Mouse (Mus musculus): ENCODE measurements around the gene Zwilch. TPM values are rescaled to one million over a fixed set of nuclear protein-coding genes. Genes with fewer than 3 reads are reported as not detected.
"Not testable (repeated sequence)": the region's sequence is repeated elsewhere in the genome, so short reads cannot be mapped to it uniquely, and the experiment has no call there.

Zwilch gene
- polyA plus RNA-seq, 1 experiment, result 8.1 TPM

GRCm38 (mm10) chr9:64199897-64200296 lies 27.0 kb upstream of the Zwilch start:
- Histone ChIP-seq H3K4me1 (replicated peaks; ENCODE audit: control insufficient read depth, insufficient read depth, low read length) (no peaks in the 10 kb centered on the region), H3K27me3 (ENCODE audit: control insufficient read depth, insufficient read depth, low read length) (no peaks in the 10 kb centered on the region), H3K36me3 (ENCODE audit: control insufficient read depth, insufficient read depth, low read length) (no peaks in the 10 kb centered on the region), H3K27ac (ENCODE audit: control insufficient read depth, insufficient read depth, low read length) (no peak overlapping the region), H3K4me3 (ENCODE audit: control insufficient read depth, insufficient read depth, low read length) (no peak overlapping the region)
- 31% methylated on average over 2 of the region's 2 CpGs for WGBS
- TF ChIP-seq CTCF (IDR thresholded peaks at IDR 0.05; ENCODE audit: borderline replicate concordance, control insufficient read depth, extremely low read depth, insufficient read depth, low read length, poor library complexity) (no peak), POLR2A (IDR thresholded peaks at IDR 0.05; ENCODE audit: control insufficient read depth, extremely low read depth, insufficient read depth, low read length, poor library complexity) (no peak)
- no peak for DNase-seq

GRCm38 (mm10) chr9:64198763-64199418 lies 26.0 kb upstream of the Zwilch start:
- H3K4me1 ChIP-seq (replicated peaks; ENCODE audit: control insufficient read depth, insufficient read depth, low read length); H3K4me3 ChIP-seq (ENCODE audit: control insufficient read depth, insufficient read depth, low read length); H3K27me3 ChIP-seq (ENCODE audit: control insufficient read depth, insufficient read depth, low read length); DNase-seq; H3K27ac ChIP-seq (ENCODE audit: control insufficient read depth, insufficient read depth, low read length); H3K36me3 ChIP-seq (ENCODE audit: control insufficient read depth, insufficient read depth, low read length): not testable (repeated sequence)
- WGBS, result over 99% methylated on average over 7 of the region's 7 CpGs

GRCm38 (mm10) chr9:64198068-64198762 lies 25.3 kb upstream of the Zwilch start:
- Histone ChIP-seq H3K27me3 (ENCODE audit: control insufficient read depth, insufficient read depth, low read length) (no peaks in the 10 kb centered on the region), H3K27ac (ENCODE audit: control insufficient read depth, insufficient read depth, low read length) (no peak overlapping the region), H3K36me3 (ENCODE audit: control insufficient read depth, insufficient read depth, low read length) (peaks cover 4% of the 10 kb centered on the region; the same call in 1 of the 2 replicates), H3K4me1 (replicated peaks; ENCODE audit: control insufficient read depth, insufficient read depth, low read length) (no peaks in the 10 kb centered on the region), H3K4me3 (ENCODE audit: control insufficient read depth, insufficient read depth, low read length) (no peak overlapping the region)
- TF ChIP-seq POLR2A (IDR thresholded peaks at IDR 0.05; ENCODE audit: control insufficient read depth, extremely low read depth, insufficient read depth, low read length, poor library complexity), result no peak
- TF ChIP-seq CTCF (IDR thresholded peaks at IDR 0.05; ENCODE audit: borderline replicate concordance, control insufficient read depth, extremely low read depth, insufficient read depth, low read length, poor library complexity), result no peak
- no peak for DNase-seq
- 95% methylated on average over 5 of the region's 5 CpGs for WGBS

- no peak for DNase-seq
- Histone ChIP-seq H3K27me3 (ENCODE audit: control insufficient read depth, insufficient read depth, low read length) (no peaks in the 10 kb centered on the region), H3K36me3 (ENCODE audit: control insufficient read depth, insufficient read depth, low read length) (peaks cover 4% of the 10 kb centered on the region; the same call in 1 of the 2 replicates), H3K4me1 (replicated peaks; ENCODE audit: control insufficient read depth, insufficient read depth, low read length) (no peaks in the 10 kb centered on the region), H3K4me3 (ENCODE audit: control insufficient read depth, insufficient read depth, low read length) (no peak overlapping the region), H3K27ac (ENCODE audit: control insufficient read depth, insufficient read depth, low read length) (no peak overlapping the region)
- 95% methylated on average over 8 of the region's 8 CpGs for WGBS
- TF ChIP-seq POLR2A (IDR thresholded peaks at IDR 0.05; ENCODE audit: control insufficient read depth, extremely low read depth, insufficient read depth, low read length, poor library complexity) (no peak), CTCF (IDR thresholded peaks at IDR 0.05; ENCODE audit: borderline replicate concordance, control insufficient read depth, extremely low read depth, insufficient read depth, low read length, poor library complexity) (no peak)
These were observed 24.6 kb upstream of the Zwilch start for GRCm38 (mm10) chr9:64197524-64197923.

GRCm38 (mm10) chr9:64195554-64195953 lies 22.6 kb upstream of the Zwilch start:
- Histone ChIP-seq H3K4me3 (ENCODE audit: control insufficient read depth, insufficient read depth, low read length) (no peak overlapping the region), H3K4me1 (replicated peaks; ENCODE audit: control insufficient read depth, insufficient read depth, low read length) (no peaks in the 10 kb centered on the region), H3K27me3 (ENCODE audit: control insufficient read depth, insufficient read depth, low read length) (no peaks in the 10 kb centered on the region), H3K36me3 (ENCODE audit: control insufficient read depth, insufficient read depth, low read length) (peaks cover 4% of the 10 kb centered on the region; the same call in 1 of the 2 replicates), H3K27ac (ENCODE audit: control insufficient read depth, insufficient read depth, low read length) (no peak overlapping the region)
- TF ChIP-seq CTCF (IDR thresholded peaks at IDR 0.05; ENCODE audit: borderline replicate concordance, control insufficient read depth, extremely low read depth, insufficient read depth, low read length, poor library complexity) (no peak), POLR2A (IDR thresholded peaks at IDR 0.05; ENCODE audit: control insufficient read depth, extremely low read depth, insufficient read depth, low read length, poor library complexity) (no peak)
- DNase-seq, result no peak
- WGBS, result 91% methylated on average over 4 of the region's 4 CpGs

GRCm38 (mm10) chr9:64193879-64194278 lies 21.0 kb upstream of the Zwilch start:
- 98% methylated on average over 1 of the region's 1 CpGs for WGBS
- H3K27ac ChIP-seq (ENCODE audit: control insufficient read depth, insufficient read depth, low read length), result no peak overlapping the region

More at GRCm38 (mm10) chr9:64193879-64194278, 21.0 kb upstream of the Zwilch start:
- TF ChIP-seq CTCF (IDR thresholded peaks at IDR 0.05; ENCODE audit: borderline replicate concordance, control insufficient read depth, extremely low read depth, insufficient read depth, low read length, poor library complexity), result no peak
- no peak for TF ChIP-seq POLR2A (IDR thresholded peaks at IDR 0.05; ENCODE audit: control insufficient read depth, extremely low read depth, insufficient read depth, low read length, poor library complexity)
- H3K36me3 ChIP-seq (ENCODE audit: control insufficient read depth, insufficient read depth, low read length), result peaks cover 4% of the 10 kb centered on the region; the same call in 1 of the 2 replicates
- H3K4me3 ChIP-seq (ENCODE audit: control insufficient read depth, insufficient read depth, low read length), result no peak overlapping the region
- H3K4me1 ChIP-seq (replicated peaks; ENCODE audit: control insufficient read depth, insufficient read depth, low read length), result no peaks in the 10 kb centered on the region
- no peak for DNase-seq
- H3K27me3 ChIP-seq (ENCODE audit: control insufficient read depth, insufficient read depth, low read length), result no peaks in the 10 kb centered on the region
